Mouse (Mus musculus) embryo, embryonic 10.5 days (tissue): ENCODE results near the gene Psmc3.
"Not testable (repeated sequence)": the region's sequence is repeated elsewhere in the genome, so short reads cannot be mapped to it uniquely, and the experiment has no call there.

ENCODE experiments used
- DNase-seq: peaks from one replicate; pipeline ENCODE4 v3.0.0-alpha.2; 2015; ENCODE audit warnings: low spot score

Gene Psmc3

GRCm38 (mm10) chr2:91081775-91082695, 28.2 kb downstream of the Psmc3 start, which contains the start of gene Spi1:
TSS of gene Spi1 (plus strand) at chr2:91082390.
- no peak for DNase-seq

- DNase-seq: no peak
Observed at GRCm38 (mm10) chr2:91082844-91083243, 29.0 kb downstream of the Psmc3 start.

GRCm38 (mm10) chr2:91083366-91083940, 29.6 kb downstream of the Psmc3 start:
- no peak for DNase-seq

GRCm38 (mm10) chr2:91084179-91084820, 30.5 kb downstream of the Psmc3 start:
- DNase-seq: no peak

GRCm38 (mm10) chr2:91085494-91086391, 31.9 kb downstream of the Psmc3 start:
- no peak for DNase-seq

GRCm38 (mm10) chr2:91086392-91087237, 32.8 kb downstream of the Psmc3 start:
- no peak for DNase-seq

GRCm38 (mm10) chr2:91087453-91087852, 33.6 kb downstream of the Psmc3 start:
- DNase-seq: no peak

GRCm38 (mm10) chr2:91088987-91089386, 35.2 kb downstream of the Psmc3 start:
- no peak for DNase-seq

GRCm38 (mm10) chr2:91090208-91090607, 36.4 kb downstream of the Psmc3 start:
- DNase-seq: no peak

GRCm38 (mm10) chr2:91090827-91091226, 37.0 kb downstream of the Psmc3 start:
- no peak for DNase-seq

GRCm38 (mm10) chr2:91096524-91096923, 42.7 kb downstream of the Psmc3 start:
- no peak for DNase-seq

- no peak for DNase-seq
Observed at GRCm38 (mm10) chr2:91097015-91097414, 43.2 kb downstream of the Psmc3 start.

- no peak for DNase-seq
Observed at GRCm38 (mm10) chr2:91098156-91098555, 44.3 kb downstream of the Psmc3 start.

GRCm38 (mm10) chr2:91101124-91101740, 47.4 kb downstream of the Psmc3 start:
- DNase-seq: peak; percentile 95

- no peak for DNase-seq
Observed at GRCm38 (mm10) chr2:91108156-91108555, 54.3 kb downstream of the Psmc3 start.

- DNase-seq: no peak
Observed at GRCm38 (mm10) chr2:91109241-91109640, 55.4 kb downstream of the Psmc3 start.

- DNase-seq: no peak
Observed at GRCm38 (mm10) chr2:91109807-91110385, 56.1 kb downstream of the Psmc3 start.

GRCm38 (mm10) chr2:91110429-91110828, 56.6 kb downstream of the Psmc3 start:
- no peak for DNase-seq

- not testable (repeated sequence) for DNase-seq
Observed at GRCm38 (mm10) chr2:91111832-91112231, 58.0 kb downstream of the Psmc3 start.

- DNase-seq: no peak
Observed at GRCm38 (mm10) chr2:91112491-91112890, 58.7 kb downstream of the Psmc3 start.
